Mouse (Mus musculus) G1E (cell line): Measurements from ENCODE around the gene P2ry6.

Experiments used
- CTCF ChIP-seq: IDR thresholded peaks from 2 replicates; pipeline ENCODE4 v1.5.1; 2012; ENCODE audit warnings: low read depth, low read length, inconsistent platforms, mixed read lengths
- GATA1 ChIP-seq: IDR thresholded peaks from 2 replicates; pipeline ENCODE4 v1.6.1; 2012; ENCODE audit warnings: borderline replicate concordance, low read length, inconsistent platforms, mixed read lengths
- GATA2 ChIP-seq: IDR thresholded peaks from 2 replicates; pipeline ENCODE4 v1.6.1; 2012; ENCODE audit warnings: low read depth, low read length, inconsistent platforms, borderline replicate concordance

GRCm38 (mm10) chr7:100915204-100915603 lies 59.2 kb downstream of the P2ry6 start:
- TF ChIP-seq CTCF = no peak
- TF ChIP-seq GATA2 = no peak
- TF ChIP-seq GATA1 = no peak
